Mouse (Mus musculus) brain, embryonic 14.5 days (tissue): ENCODE data around the gene Iqsec2.

Source experiments
- CTCF ChIP-seq: fragments of 200-500 bp; IDR thresholded peaks from 2 replicates; pipeline ENCODE4 v1.5.1; 2012; ENCODE audit warnings: inconsistent platforms, mild to moderate bottlenecking, moderate library complexity, borderline replicate concordance; ENCODE audit not compliant: insufficient read depth, insufficient read length; ENCODE audit errors: extremely low read depth
- POLR2A ChIP-seq: fragments of 200-500 bp; IDR thresholded peaks from 2 replicates; pipeline ENCODE4 v1.6.1; 2012; ENCODE audit warnings: mild to moderate bottlenecking, inconsistent platforms, borderline replicate concordance; ENCODE audit not compliant: poor library complexity, insufficient read depth, insufficient read length, severe bottlenecking; ENCODE audit errors: extremely low read depth

DNA sequence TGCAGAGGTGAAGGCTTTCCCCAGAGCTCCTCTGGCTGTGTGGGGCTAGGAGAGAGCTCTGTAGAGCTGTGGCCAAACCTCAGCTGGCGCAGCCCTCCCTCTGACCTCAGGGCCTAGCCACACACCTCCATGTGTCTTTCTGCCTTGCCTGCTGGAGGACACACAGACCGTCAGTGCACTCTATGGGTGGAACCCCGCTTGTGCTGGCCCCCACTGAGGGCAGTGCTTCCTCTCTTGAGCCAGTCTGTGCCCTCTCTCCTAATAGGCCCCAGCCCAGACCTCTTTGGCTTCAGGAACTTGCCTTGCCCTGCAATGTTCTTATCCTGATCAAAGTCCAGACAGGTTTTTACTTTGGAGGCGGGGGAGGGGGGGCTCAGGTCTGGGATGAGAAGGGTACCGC is 80.2 kb downstream of the Iqsec2 start:
- TF ChIP-seq CTCF (no peak), POLR2A (no peak)
